Mouse (Mus musculus) CD4-positive naive resting alpha-beta T cell, adult 57 days (primary cell): ENCODE data around the gene Serpina3a. TPM values are rescaled to one million over a fixed set of nuclear protein-coding genes. Genes with fewer than 3 reads are reported as not detected.

Source experiments
- total RNA-seq: library from RNA; stranded (reverse); gene quantifications from one replicate; pipeline ENCODE4 v1.2.4, GENCODE M21; 2023

Serpina3a gene
- total RNA-seq, result not detected

GRCm38 (mm10) chr12:104112333-104112732 lies at the start of gene Serpina3a:
TSS of gene Serpina3a (plus strand) at chr12:104112724.

GRCm38 (mm10) chr12:104100768-104101167 lies 11.8 kb upstream of the Serpina3a start, which contains the start of gene Serpina5:
TSS of gene Serpina5 (plus strand) at chr12:104101113.

GRCm38 (mm10) chr12:104127696-104128095 lies 15.2 kb downstream of the Serpina3a start, which contains the start of gene Serpina3b:
TSS of gene Serpina3b (plus strand) at chr12:104127996.

GRCm38 (mm10) chr12:104153656-104154055 lies 41.1 kb downstream of the Serpina3a start, which contains the start of gene Serpina3c:
TSS of gene Serpina3c (minus strand) at chr12:104153870.

Other genes with a start within 250 kb of the Serpina3a start
- not detected for gene Serpina1a, start 249.2 kb upstream of the Serpina3a start, total RNA-seq
- gene Serpina1c, start 207.8 kb upstream of the Serpina3a start, total RNA-seq, result not detected
- not detected for gene Serpina1e, start 153.7 kb upstream of the Serpina3a start, total RNA-seq
- gene Serpina11, start 122.8 kb upstream of the Serpina3a start, total RNA-seq, result not detected
- gene Serpina9, start 99.0 kb upstream of the Serpina3a start, total RNA-seq, result not detected
- gene Serpina12, start 68.3 kb upstream of the Serpina3a start, total RNA-seq, result not detected
- gene Serpina5, start 11.6 kb upstream of the Serpina3a start, total RNA-seq, result not detected
- not detected for gene Serpina3b, start 15.3 kb downstream of the Serpina3a start, total RNA-seq
- gene Serpina3c, start 41.1 kb downstream of the Serpina3a start, total RNA-seq, result not detected
- gene Serpina3f, start 101.8 kb downstream of the Serpina3a start, total RNA-seq, result 0.65 TPM
- 10.6 TPM for gene Serpina3g, start 123.5 kb downstream of the Serpina3a start, total RNA-seq
- not detected for gene Serpina3i, start 150.4 kb downstream of the Serpina3a start, total RNA-seq
- not detected for gene Serpina3j, start 201.8 kb downstream of the Serpina3a start, total RNA-seq
- gene Serpina3k, start 225.8 kb downstream of the Serpina3a start, total RNA-seq, result not detected
- not detected for gene Serpina3m, start 225.8 kb downstream of the Serpina3a start, total RNA-seq